Mouse (Mus musculus): ENCODE results near the gene Kyat3. TPM values are rescaled to one million over a fixed set of nuclear protein-coding genes. Genes with fewer than 3 reads are reported as not detected.
"Not testable (repeated sequence)": the region's sequence is repeated elsewhere in the genome, so short reads cannot be mapped to it uniquely, and the experiment has no call there.

Kyat3 gene
- polyA plus RNA-seq (2012; ENCODE audit: insufficient read depth, insufficient read length, missing spikeins) = 50.5 and 64.1 TPM in 2 replicates

- H3K4me1 ChIP-seq (ENCODE audit: control insufficient read depth, insufficient read depth, insufficient read length, low read length) = 0 out of 2 replicates have a peak, but pooled peaks cover 3% of the 10 kb centered on the region
Observed at GRCm38 (mm10) chr3:142700442-142701322, at the start of gene Kyat3. Gene Kyat3 (plus strand): TSS chr3:142701051.

GRCm38 (mm10) chr3:142664723-142665122 lies 36.1 kb upstream of the Kyat3 start:
- Histone ChIP-seq H3K4me3 (ENCODE audit: insufficient read depth, low read depth, low read length) (no peak overlapping the region), H3K27ac (replicated peaks; ENCODE audit: low read depth, low read length) (no peak overlapping the region)

More at GRCm38 (mm10) chr3:142700442-142701322, at the start of gene Kyat3:
- Histone ChIP-seq H3K27ac (replicated peaks; ENCODE audit: low read depth, low read length) (peak within 1 kb of the TSS; percentile 78), H3K4me3 (ENCODE audit: insufficient read depth, low read depth, low read length) (peak within 1 kb of the TSS; percentile 71)

GRCm38 (mm10) chr3:142674607-142675006 lies 26.2 kb upstream of the Kyat3 start:
- H3K4me3 ChIP-seq (ENCODE audit: insufficient read depth, low read depth, low read length) = no peak overlapping the region
- no peaks in the 10 kb centered on the region for H3K4me1 ChIP-seq (ENCODE audit: control insufficient read depth, insufficient read depth, insufficient read length, low read length)

More at GRCm38 (mm10) chr3:142664723-142665122, 36.1 kb upstream of the Kyat3 start:
- H3K4me1 ChIP-seq (ENCODE audit: control insufficient read depth, insufficient read depth, insufficient read length, low read length) = no peaks in the 10 kb centered on the region

GRCm38 (mm10) chr3:142687939-142688338 lies 12.9 kb upstream of the Kyat3 start:
- peak overlapping the region; percentile 27; the same call in 1 of the 2 replicates for H3K4me3 ChIP-seq (ENCODE audit: insufficient read depth, low read depth, low read length)
- no peaks in the 10 kb centered on the region for H3K4me1 ChIP-seq (ENCODE audit: control insufficient read depth, insufficient read depth, insufficient read length, low read length)
- H3K27ac ChIP-seq (replicated peaks; ENCODE audit: low read depth, low read length) = no peak overlapping the region

More at GRCm38 (mm10) chr3:142674607-142675006, 26.2 kb upstream of the Kyat3 start:
- H3K27ac ChIP-seq (replicated peaks; ENCODE audit: low read depth, low read length) = no peak overlapping the region

GRCm38 (mm10) chr3:142688353-142688752 lies 12.5 kb upstream of the Kyat3 start:
- H3K27ac ChIP-seq (replicated peaks; ENCODE audit: low read depth, low read length) = no peak overlapping the region
- peak overlapping the region; percentile 27; the same call in 1 of the 2 replicates for H3K4me3 ChIP-seq (ENCODE audit: insufficient read depth, low read depth, low read length)
- H3K4me1 ChIP-seq (ENCODE audit: control insufficient read depth, insufficient read depth, insufficient read length, low read length) = no peaks in the 10 kb centered on the region

- Histone ChIP-seq H3K4me3 (ENCODE audit: insufficient read depth, low read depth, low read length) (no peak overlapping the region), H3K27ac (replicated peaks; ENCODE audit: low read depth, low read length) (no peak overlapping the region), H3K4me1 (ENCODE audit: control insufficient read depth, insufficient read depth, insufficient read length, low read length) (0 out of 2 replicates have a peak, but pooled peaks cover under 1% of the 10 kb centered on the region)
Observed at GRCm38 (mm10) chr3:142696517-142696916, 4.3 kb upstream of the Kyat3 start.

- H3K4me3 ChIP-seq (ENCODE audit: insufficient read depth, low read depth, low read length) = peak overlapping the region; percentile 66
- peak overlapping the region; percentile 48 for H3K27ac ChIP-seq (replicated peaks; ENCODE audit: low read depth, low read length)
- 0 out of 2 replicates have a peak, but pooled peaks cover 3% of the 10 kb centered on the region for H3K4me1 ChIP-seq (ENCODE audit: control insufficient read depth, insufficient read depth, insufficient read length, low read length)
Observed at GRCm38 (mm10) chr3:142701407-142701989, 647 bp downstream of the Kyat3 start.

- H3K4me3 ChIP-seq (ENCODE audit: insufficient read depth, low read depth, low read length) = no peak overlapping the region
- no peak overlapping the region for H3K27ac ChIP-seq (replicated peaks; ENCODE audit: low read depth, low read length)
- no peaks in the 10 kb centered on the region for H3K4me1 ChIP-seq (ENCODE audit: control insufficient read depth, insufficient read depth, insufficient read length, low read length)
Observed at GRCm38 (mm10) chr3:142706581-142707444, 6.0 kb downstream of the Kyat3 start.

- not testable (repeated sequence) for H3K4me1 ChIP-seq (ENCODE audit: control insufficient read depth, insufficient read depth, insufficient read length, low read length); H3K27ac ChIP-seq (replicated peaks; ENCODE audit: low read depth, low read length); H3K4me3 ChIP-seq (ENCODE audit: insufficient read depth, low read depth, low read length)
Observed at GRCm38 (mm10) chr3:142708181-142708848, 7.5 kb downstream of the Kyat3 start.

GRCm38 (mm10) chr3:142708849-142709419 lies 8.1 kb downstream of the Kyat3 start:
- H3K4me3 ChIP-seq (ENCODE audit: insufficient read depth, low read depth, low read length) = no peak overlapping the region
- no peak overlapping the region for H3K27ac ChIP-seq (replicated peaks; ENCODE audit: low read depth, low read length)
- no peaks in the 10 kb centered on the region for H3K4me1 ChIP-seq (ENCODE audit: control insufficient read depth, insufficient read depth, insufficient read length, low read length)

- no peak overlapping the region for H3K4me3 ChIP-seq (ENCODE audit: insufficient read depth, low read depth, low read length)
- H3K4me1 ChIP-seq (ENCODE audit: control insufficient read depth, insufficient read depth, insufficient read length, low read length) = no peaks in the 10 kb centered on the region
- H3K27ac ChIP-seq (replicated peaks; ENCODE audit: low read depth, low read length) = peak overlapping the region; percentile 90
Observed at GRCm38 (mm10) chr3:142710360-142711007, 9.6 kb downstream of the Kyat3 start.

GRCm38 (mm10) chr3:142711372-142711771 lies 10.5 kb downstream of the Kyat3 start:
- Histone ChIP-seq H3K4me1 (ENCODE audit: control insufficient read depth, insufficient read depth, insufficient read length, low read length) (no peaks in the 10 kb centered on the region), H3K4me3 (ENCODE audit: insufficient read depth, low read depth, low read length) (no peak overlapping the region), H3K27ac (replicated peaks; ENCODE audit: low read depth, low read length) (peak overlapping the region; percentile 90)

GRCm38 (mm10) chr3:142712401-142713040 lies 11.7 kb downstream of the Kyat3 start:
- not testable (repeated sequence) for H3K4me1 ChIP-seq (ENCODE audit: control insufficient read depth, insufficient read depth, insufficient read length, low read length); H3K27ac ChIP-seq (replicated peaks; ENCODE audit: low read depth, low read length); H3K4me3 ChIP-seq (ENCODE audit: insufficient read depth, low read depth, low read length)
